Mouse (Mus musculus) lung, postnatal 14 days (tissue): Measurements from ENCODE around the gene Large2.
"Not testable (repeated sequence)": the region's sequence is repeated elsewhere in the genome, so short reads cannot be mapped to it uniquely, and the experiment has no call there.

Experiments
- DNase-seq: peaks from one replicate; pipeline ENCODE4 v3.0.0; 2021

Large2 gene

DNA sequence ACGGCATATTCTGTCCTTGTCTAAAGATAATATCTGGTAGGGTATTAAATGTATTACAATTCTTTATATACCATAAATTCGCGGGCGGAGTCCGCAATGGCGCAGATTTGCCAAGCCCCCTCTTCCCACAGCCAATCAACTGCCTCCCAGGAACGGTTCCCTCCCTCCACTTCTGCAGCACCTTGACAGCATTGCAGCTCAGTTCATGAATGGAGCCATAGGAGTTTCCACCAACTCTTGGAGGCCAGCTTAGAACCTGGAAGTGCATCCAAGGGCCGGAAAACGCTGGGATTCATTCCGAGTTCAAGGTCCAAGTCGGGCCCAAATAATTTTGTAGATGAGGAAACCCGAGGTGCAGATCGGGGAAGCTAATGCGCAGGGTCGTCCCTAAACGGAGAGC is at the start of gene Large2, which contains the start of gene Pex16:
Gene Large2, minus strand, starts transcription at position 356 of the 400 bp plus-strand sequence.
Gene Pex16, plus strand, starts transcription at position 163 of the 400 bp plus-strand sequence.
- peak; percentile 31 for DNase-seq

DNA sequence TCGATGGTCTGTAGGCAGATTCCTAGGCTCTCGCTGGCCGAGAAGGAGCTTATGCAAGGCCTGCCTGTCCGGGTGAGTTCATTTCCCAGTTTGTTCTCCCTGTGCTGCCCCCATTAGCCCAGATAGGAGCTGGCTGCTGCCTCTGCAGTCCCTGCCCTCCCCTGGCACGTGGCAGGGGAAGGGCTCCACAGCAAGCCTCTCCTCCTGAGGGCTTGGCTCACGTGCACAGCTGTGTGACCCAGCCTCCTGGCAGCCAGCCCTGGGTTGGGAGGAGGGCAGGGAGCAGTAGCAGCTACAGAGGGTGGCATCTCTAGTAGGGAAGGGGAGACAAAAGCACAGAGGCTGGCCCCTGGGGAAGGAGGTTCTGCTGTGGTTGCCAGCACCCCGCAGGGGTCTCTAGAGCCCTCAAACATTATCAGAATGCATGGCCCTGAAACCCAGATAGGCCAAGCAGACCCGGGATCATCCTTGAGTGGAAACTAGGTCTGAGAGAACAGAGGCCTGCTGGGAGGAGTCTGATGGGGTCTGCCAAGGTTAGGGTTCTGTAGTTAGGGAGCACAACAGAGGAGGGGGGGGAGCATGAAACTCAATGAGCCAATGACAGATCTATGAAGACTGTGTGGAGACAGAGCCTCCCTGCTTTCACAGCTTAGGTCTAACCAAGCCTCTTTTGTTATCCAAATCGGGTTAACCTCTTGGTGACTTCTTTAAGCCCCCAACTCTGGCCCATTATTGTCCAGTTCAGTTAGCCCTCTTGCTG is 49.2 kb upstream of the Large2 start:
- DNase-seq, result peak; percentile 96

DNA sequence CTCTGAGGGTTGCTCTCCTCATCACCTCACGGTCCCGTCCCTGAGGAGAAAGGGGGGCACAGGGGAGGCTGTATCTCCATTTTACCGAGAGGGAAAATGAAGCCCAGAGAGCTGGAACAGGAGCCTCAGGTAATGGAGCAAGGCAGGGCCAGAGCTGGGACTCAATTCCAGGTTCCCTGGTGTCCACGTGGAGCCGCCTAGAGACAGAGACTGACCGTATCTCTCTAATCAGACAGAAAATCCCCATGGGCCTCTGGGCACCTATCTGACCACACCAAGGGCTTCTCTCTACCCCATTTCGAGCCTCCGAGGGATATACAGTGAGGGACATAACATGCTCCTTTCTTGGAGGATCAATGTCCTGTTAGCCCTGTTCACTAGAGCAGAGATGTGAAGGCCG is 48.5 kb upstream of the Large2 start:
- no peak for DNase-seq

DNA sequence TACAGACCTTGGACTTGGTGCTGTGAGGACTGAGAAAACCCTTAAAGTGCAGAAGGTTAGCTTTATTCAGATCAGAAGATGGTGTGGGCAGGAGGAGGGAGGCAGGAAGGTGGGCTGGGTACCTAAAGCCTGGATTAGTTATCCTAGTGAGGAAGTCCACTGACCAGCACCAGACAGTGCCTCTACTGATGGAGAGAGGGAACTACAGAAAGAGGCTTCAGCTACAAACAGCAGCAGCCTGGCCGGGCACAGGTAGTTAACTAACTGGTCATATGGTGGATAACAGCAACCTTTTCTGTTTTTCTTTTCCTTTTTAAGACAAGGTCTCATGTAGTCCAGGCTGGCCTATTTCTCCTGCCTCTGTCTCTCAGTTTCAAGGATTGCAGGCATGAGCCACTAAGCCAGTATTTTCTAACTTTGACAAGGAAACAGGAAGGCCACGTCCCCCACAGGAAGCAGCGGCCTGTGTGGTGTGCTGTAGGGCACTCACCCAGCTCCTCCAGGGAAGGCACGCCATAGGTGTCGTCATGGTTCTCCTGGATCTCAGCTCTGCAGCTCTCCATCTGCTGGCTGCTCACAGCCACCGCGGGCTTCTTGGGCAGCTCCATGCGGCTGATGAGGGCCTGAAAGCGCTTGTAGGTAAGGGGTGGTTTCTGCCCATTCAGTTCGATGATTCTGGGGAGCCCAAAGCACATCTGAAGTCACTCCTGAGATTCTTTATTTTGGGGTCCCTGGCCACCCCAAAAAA is 47.9 kb upstream of the Large2 start:
- no peak for DNase-seq

DNA sequence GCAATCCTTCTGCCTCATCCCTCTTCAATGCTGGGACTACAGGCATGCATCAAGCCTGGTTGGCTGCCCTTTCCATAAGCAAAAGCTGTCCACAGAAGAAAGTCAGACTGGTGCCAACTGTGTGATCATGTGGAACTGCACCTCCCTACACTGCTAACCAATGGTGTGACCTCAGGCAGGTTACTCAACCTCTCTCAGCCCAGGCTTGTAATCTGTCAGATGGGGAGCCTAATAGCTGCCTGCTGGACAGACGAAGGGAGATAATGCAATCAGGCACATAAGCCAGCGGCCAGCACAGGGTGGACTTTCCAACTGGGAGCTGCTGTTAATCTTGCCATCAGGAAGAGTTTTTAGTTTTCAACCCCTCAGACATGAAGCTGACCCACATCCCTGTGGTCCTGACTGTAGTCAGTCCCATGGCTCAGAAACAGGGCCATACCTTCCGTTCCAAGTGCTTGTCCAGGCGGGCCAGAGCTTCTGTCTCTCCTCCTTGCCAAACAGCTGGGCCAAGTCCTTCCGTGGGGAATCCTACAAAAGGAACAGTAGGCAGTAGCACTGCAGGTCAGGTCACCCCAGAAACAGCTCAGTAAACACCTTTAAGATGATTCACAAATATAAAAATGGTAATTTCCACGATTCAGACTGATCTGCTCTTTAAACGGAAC is 47.2 kb upstream of the Large2 start:
- DNase-seq, result no peak

GRCm38 (mm10) chr2:92411705-92412104 is 37.0 kb upstream of the Large2 start:
- DNase-seq, result no peak

DNA sequence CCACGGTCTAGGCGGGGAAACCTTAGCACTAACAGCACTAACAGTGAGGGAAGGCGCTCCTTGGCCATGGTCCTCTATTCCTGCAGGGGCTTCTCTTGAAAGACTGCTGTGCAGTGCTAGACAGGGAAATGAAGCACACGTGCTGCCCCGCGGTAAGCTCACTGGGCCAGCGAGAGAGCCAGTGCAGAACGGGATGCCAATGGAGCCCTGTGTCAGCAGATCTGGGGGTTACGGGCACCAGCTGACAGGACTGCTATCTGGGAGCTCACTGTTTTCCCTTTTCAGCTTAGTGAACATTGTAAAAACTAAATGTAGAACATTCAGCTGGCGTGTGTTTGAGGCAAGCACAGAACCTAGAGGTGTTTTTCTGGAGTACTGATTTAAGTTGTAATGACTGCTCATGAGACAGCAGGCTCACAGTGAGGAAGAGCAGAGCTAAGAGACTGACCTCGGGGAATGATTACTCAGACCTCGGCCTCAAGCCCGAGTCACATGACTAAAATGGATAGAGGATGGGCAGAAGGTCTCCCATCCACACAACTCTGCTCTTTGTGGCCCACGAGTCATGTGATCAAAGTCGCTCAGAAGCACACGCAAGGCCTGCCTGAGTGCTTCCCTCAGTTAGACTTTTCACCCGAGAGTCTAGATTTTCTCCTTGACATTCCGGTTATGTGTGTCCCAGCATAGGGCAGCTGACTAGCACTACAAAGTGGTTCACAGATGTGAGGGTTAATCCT is 33.8 kb upstream of the Large2 start:
- DNase-seq, result no peak

DNA sequence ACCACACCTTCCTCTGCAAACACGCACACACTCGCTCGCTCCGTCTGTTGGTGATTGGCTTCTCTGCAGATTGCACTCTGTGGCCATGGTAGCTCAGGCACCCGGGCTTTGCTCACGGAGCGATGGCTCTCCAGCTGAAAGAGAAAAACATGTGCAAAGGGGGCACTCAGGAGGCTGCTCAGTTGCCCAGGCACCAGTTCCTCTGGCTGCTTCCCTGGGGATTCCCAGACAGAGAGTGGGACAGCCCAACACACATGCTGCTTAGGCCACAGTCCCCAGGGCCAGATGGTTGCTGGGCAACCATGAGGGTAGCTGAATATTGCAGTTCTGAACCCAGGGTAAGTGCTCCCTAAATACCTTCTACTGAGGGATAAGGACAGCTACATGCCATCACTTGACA is 31.0 kb upstream of the Large2 start:
- DNase-seq, result no peak

DNA sequence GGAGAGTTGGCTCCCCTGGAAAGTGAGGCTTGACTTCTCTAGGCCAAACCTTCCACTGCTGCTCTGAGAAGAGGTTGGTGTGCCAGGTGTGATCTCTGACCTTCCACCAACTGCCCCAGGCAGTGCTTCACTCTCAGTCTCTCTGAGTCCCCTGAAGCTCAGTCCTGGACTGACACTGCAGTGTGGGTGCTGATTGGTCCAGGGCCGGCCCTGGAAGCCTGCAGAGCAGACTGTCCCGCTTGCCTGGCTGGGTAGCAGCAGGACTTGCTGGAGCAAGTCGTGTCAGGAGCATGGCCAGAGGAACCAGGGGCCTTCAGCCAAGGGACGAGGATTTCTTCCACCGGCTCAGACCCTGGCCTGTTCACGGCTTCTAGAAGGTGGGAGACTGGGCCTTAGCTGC is 30.1 kb upstream of the Large2 start:
- no peak for DNase-seq

DNA sequence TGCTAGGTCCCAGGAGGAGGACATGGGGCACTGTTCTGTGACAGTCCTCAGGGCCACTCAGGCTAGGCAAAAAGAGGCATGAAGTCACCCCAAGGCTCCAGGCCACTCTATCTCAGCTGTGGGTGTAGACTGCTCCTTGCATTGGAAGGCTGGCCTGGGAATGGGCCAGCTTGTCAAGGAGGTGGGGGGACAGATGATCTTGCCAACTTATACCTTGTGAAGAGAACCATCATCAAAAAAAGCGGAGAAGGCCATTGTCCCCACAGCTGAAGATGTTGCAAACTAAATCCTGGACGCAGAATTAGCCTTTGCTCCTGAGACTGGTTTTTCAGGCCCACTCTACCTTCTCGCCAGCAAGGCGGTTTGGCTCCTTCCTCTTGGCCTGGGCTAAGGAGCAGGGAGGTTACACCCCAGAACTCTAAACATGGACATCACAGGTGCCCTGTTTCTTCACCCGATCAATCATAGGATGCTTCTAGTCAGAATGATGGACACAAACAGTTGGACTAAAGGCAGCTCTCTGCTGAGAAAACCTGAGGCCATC is 29.2 kb upstream of the Large2 start:
- DNase-seq, result no peak

GRCm38 (mm10) chr2:92402591-92403326 is 28.1 kb upstream of the Large2 start:
- DNase-seq, result no peak

DNA sequence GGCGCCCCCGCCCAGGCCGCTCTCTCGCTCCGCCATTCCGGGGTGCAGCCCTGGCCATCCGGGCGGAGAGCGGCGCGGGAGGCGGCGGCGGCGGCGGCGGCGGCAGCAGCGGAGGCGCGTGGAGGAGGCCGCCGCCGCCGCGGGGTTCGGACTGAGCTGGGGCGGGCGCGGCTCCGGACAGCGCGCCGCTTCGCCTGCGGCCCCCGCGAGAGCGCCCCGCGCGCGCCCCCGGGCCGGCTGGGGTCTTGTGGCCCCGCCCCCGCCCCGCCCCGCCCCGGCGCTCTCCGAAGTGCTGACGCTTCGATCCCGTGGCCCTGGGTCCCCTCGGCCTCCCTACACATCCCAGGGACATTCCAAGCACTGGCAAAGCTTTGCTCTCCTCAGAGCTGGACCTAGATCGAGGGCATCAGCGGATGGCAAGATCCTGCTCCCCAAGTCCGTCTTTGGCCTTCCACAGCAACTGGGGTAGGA is 26.5 kb upstream of the Large2 start, which contains the start of gene Mapk8ip1:
Gene Mapk8ip1, minus strand, starts transcription at position 173 of the 471 bp plus-strand sequence.
- no peak for DNase-seq

DNA sequence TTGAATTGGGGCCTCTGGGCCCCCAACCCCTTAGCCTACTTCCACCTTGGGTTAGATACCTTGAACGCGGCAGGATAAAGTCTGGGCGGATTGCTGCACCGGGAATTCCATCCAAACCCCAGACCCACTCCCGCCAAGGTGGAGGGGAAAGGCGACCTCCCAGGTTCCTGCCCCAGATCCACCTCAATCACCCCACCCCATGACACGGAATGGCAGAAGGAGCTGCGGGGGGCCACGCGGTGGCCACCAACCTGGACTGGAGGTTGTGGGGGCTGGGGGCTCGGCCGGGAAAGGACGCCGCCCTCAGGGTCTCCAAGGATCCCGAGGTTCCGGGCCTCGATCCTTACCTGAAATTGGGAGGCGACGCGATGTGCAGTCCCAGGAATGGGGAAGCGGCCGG is 26.0 kb upstream of the Large2 start:
- no peak for DNase-seq

GRCm38 (mm10) chr2:92399877-92400276 is 25.2 kb upstream of the Large2 start:
- DNase-seq, result not testable (repeated sequence)

DNA sequence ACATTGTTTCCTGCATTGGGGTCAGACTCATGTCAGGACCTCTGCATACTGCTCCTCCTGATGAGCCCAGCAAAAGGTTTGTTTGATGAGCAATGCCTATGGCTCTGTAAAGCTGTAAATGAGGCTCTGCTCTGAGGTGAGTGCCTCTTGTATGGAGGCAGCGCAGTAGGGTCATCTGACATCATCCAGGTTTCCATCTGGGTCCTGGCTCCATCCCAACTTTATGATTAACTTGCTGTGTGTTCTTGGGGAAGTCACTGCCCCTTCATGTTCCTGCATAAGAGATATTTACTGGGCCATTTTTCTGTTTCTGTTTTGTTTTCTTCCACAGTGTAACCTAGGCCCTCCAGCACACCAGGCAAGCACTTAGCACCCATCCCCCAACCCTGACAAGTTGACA is 22.8 kb upstream of the Large2 start:
- no peak for DNase-seq

GRCm38 (mm10) chr2:92395535-92395934 is 20.9 kb upstream of the Large2 start:
- no peak for DNase-seq

DNA sequence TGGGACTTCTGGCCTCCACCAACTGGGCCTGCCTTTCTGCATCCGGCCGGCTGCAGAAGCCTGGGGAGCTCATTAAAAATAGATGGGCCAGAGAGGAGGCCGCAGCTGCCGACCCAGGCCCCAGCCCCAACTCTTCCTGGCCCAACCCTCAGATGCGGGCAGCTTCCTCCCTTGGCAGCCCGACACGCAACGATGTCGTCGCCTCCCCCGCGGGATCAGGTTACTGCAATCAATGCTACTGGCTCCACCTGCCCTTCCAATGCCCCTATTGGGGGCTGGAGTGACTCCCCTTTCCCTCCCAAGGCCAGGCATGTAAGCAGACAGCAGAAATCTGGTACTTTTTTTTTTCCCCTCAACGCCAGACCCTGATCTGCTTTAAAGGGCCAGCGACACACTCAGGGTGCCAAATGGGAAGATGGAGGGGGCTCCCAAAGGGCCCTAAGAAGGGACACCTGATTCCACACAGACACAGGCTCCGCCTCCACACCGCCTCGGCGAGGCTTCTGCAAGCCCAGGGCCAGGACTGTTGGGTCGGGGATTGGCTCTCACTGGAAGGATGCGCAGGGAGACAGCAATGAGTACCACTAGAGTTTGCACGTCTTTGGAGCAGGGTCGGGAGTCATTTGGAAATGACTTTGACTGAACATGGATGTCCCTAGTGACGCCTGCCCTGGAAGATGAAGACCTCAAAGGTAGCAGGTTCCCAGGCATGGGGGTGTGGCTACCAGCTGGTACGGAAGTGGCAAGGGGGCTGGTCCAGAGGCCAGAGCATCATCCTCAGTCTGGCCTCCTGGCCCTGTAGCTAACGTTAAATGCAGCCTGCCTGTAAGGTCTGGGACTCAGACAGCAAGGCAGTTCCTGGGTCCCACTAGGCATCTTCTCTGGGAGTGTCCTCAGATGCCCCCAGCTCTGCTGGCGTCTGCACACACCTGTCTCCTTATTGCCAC is 17.9 kb upstream of the Large2 start:
- DNase-seq, result no peak

DNA sequence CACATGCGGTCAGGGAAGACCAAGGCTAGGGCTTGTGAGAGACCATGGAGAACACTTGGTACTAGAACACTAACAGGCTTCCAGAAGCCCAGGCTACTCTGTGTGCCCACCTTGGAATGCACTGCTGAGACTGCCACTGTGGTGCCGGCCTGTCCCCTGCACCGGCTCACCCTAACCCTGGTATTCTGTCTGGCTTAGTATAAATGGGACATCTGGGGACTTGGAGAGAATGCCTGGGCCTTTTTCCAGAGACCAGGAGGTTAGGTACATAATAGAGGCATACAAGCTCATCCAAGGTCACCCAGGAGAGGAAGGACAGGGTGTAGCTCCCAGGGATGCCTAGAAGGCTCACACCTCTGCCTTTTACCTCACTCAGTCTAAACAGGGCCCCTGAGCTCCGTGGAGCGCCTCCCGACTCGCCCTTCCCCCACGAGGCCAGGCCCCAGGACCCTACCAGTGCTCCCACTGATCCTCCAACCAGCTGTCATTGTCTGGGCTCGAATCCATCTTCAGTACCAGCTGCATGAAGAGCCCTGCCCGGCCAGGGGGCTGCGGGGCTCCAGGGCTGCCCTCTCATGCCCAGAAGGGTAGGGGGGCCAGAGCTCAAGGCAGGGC is 17.1 kb upstream of the Large2 start:
- no peak for DNase-seq

GRCm38 (mm10) chr2:92391116-92391515 is 16.4 kb upstream of the Large2 start:
- DNase-seq, result no peak
